Mouse (Mus musculus): ENCODE measurements around the gene Styx. TPM values are rescaled to one million over a fixed set of nuclear protein-coding genes. Genes with fewer than 3 reads are reported as not detected.

Styx gene
- total RNA-seq, 4 experiments from 2014 or later: 17.1 to 21.6 (median 18.6) TPM

DNA sequence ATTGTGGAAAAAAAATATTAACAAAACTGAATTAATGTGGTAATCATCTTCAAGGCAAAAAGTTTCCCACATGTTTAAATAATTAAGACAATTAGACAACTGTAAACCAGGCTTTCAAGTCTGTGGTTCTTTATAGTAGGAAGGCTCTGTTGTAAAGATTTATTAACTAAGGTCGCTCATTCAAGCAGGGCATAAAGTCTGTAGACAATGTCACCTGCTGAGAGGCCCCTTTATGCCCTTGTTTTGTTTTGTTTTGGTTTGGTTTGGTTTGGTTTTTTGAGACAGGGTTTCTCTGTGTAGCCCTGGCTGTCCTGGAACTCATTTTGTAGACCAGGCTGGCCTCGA, 88.0 kb downstream of the Styx start:
- DNase-seq (ENCODE audit: low spot score in 2 of 2): no peak

DNA sequence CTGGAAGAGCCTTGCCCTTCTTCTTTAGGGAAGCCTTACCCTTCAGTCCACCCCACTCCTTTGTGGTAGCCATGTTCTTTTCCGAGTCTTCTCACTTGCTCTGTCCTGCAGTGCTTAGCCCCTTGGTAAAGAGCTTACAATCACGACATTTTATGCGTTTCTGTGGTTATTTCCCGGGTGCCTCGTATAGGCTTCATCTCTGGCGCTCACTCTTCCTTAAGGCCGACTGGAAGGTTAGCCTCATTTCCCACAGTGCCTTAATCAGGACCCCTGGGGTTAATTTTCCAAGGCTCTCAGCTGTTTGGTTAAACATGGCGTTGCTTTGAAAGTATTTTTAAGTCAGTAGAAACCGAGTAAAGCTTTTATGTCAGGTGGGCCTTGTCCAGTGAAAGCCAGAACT, 88.5 kb downstream of the Styx start:
- DNase-seq (ENCODE audit: low spot score in 2 of 2): no peak

DNA sequence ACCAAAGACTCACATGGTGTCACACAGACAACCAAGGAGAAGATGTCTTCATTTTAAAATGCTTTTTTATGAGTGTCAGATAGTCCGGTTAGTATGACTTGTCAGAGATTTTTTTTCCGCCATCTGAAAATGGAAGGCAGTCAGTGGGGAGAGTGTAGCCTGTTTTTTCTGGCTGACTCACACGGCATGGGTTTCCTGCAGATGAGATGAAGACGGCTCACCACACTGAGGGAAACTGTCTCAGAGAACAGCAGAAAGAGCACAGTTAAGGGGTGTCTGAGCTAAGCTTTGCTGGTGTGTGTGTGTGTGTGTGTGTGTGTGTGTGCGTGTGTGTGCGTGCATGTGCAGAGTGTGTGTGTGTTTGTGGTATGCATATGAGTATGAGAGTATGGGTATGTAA, 90.4 kb downstream of the Styx start:
- no peak for DNase-seq (ENCODE audit: low spot score in 2 of 2)

- DNase-seq (ENCODE audit: low spot score in 2 of 2): no peak
Observed at GRCm38 (mm10) chr14:45442781-45443560, 92.1 kb downstream of the Styx start.

DNA sequence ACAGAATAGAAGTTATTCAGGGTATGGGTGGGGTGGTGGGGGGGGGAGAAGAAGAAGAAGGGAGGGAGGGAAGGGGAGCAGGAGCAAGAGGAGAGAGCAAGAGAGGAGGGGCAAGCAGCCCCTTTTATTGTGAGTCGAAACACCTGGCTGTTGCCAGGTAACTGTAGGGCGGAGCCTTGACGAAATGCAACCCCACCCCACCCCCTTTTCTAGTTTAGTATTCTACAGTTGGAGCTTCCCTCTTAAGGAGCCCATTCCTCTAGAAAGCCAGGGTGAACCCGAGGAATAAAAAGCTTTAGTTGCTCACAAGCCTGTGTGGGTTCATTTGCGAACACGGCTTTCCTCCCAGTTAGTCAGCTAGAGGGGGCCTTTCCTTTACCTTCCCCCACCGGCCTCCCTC, 94.0 kb downstream of the Styx start:
- DNase-seq (ENCODE audit: low spot score in 2 of 2): no peak

DNA sequence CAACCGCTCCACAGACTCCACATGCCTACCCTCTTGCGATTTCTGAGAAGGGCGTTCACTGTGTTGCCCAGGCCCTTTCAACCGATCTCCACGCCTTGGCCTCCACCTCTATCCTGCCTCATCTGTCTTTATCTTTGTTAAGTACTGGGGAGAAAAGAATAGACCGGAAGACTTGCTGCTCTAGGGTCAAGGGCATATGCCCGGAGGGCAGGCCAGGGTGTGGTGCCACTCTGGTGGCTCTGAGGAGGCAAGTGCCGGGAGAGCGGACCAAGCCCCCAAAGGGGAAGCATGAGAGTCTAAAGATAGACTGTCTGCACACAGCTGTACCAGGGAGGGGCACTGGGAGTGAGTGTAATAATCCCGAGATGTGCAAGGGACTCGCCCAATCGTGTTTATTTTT, 94.6 kb downstream of the Styx start:
- no peak for DNase-seq (ENCODE audit: low spot score in 2 of 2)

- DNase-seq (ENCODE audit: low spot score in 2 of 2): no peak
Observed at GRCm38 (mm10) chr14:45446777-45447176, 95.9 kb downstream of the Styx start.

DNA sequence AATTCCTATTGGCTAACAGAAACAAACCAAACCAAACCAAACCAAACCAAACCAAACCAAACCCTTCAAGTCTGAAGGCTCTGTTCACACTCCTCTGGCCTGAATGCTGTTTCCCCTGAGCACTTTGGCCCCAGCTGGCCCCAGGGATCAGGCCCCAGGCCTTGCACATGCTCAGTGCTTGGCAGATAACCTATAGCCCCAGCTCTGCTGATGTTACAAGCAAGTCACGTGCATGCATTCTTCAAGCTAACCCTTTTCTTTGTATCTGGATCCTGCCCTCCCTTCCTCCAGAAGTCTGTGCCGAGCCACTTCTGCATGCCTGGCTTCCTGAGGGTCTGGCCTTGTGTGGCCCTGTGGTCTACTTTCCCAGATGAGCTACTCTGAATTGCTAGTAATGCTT, 100.2 kb downstream of the Styx start:
- no peak for DNase-seq (ENCODE audit: low spot score in 2 of 2)

DNA sequence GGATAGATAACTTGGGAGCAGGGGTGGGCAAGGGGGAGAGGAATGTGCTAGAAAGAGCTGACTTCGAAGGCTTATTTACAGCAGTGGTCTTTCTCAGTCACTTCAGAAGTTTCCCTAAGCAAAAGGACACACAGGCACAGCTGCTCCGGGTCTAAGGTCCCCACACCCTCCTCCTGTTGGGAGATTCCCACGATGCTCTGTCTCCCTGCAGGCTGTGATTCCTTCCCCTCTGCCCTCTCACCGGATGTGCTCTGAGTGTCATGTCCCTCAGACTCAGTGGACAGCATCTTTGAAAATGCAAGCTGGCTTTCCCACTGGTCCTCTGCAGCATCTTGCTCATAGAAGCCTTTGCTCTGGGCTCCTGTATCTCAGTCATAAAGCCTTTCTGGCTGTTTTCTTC, 101.3 kb downstream of the Styx start:
- DNase-seq (ENCODE audit: low spot score in 2 of 2): no peak

- no peak for DNase-seq (ENCODE audit: low spot score in 2 of 2)
Observed at GRCm38 (mm10) chr14:45452861-45453512, 102.1 kb downstream of the Styx start.

GRCm38 (mm10) chr14:45453538-45454233, 102.8 kb downstream of the Styx start:
- no peak for DNase-seq (ENCODE audit: low spot score in 2 of 2)

- DNase-seq (ENCODE audit: low spot score in 2 of 2): no peak
Observed at GRCm38 (mm10) chr14:45455651-45456501, 105.0 kb downstream of the Styx start.

DNA sequence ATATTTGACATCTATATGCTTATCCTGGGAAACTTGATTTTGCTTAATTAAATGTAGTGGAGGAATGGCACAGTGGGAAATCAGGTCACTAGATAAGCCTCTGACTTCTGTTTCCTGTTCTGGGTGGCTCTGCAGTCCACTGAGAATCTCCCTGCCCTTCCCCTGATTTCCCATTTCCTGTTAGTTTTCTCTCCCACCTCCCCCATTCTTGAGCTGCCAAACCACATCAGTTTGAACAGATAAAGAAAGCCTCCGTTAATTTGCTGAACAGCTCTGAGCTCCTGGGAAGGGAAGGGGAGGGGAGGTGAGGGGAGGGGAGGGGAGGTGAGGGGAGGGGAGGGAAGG, 105.6 kb downstream of the Styx start:
- no peak for DNase-seq (ENCODE audit: low spot score in 2 of 2)

DNA sequence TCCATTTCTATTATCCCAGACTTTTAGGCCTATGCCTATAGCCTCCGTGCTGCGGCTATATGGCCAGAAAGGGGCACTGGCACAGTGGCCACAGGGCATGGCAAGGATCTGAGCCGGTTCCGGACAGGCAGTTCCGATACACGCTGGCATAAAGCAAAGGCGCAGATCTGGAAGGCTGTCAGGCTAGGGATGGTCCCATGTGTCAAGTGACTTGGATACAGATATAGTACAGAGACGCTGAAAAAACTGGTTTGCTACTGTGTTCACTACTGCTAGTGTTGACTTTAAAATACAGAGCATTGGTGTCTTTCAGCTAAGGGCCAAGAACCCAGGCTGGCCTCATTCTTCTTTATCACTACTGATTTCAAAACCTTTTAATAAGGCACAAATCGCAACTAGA, 106.1 kb downstream of the Styx start:
- no peak for DNase-seq (ENCODE audit: low spot score in 2 of 2)

GRCm38 (mm10) chr14:45459877-45460276, 109.0 kb downstream of the Styx start:
- DNase-seq (ENCODE audit: low spot score in 2 of 2): no peak

- DNase-seq (ENCODE audit: low spot score in 2 of 2): no peak
Observed at GRCm38 (mm10) chr14:45460491-45460890, 109.6 kb downstream of the Styx start.

DNA sequence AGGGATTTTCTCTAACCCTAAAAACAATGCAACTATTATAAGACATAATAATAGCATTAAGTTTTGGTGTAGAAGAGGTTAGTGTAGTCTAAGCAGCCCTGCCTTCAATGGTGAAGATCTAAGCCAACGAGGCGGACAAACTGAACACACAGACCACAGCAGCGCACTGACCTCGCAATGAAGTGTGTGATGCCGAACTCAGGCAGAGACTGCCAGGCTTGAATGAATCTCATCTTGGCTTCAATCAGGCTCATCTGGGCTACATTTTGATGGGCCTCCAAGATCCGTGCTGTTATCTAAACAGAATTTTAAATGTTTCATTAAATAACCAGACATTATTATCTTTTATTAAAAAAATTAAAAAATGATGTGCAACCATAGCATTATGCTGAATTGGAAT, 111.1 kb downstream of the Styx start:
- DNase-seq (ENCODE audit: low spot score in 2 of 2): no peak

- peak; percentile 52 to 56 for DNase-seq (ENCODE audit: low spot score in 2 of 2)
Observed at GRCm38 (mm10) chr14:45462374-45462773, 111.5 kb downstream of the Styx start.

- no peak for DNase-seq (ENCODE audit: low spot score in 2 of 2)
Observed at GRCm38 (mm10) chr14:45462875-45463475, 112.1 kb downstream of the Styx start.

DNA sequence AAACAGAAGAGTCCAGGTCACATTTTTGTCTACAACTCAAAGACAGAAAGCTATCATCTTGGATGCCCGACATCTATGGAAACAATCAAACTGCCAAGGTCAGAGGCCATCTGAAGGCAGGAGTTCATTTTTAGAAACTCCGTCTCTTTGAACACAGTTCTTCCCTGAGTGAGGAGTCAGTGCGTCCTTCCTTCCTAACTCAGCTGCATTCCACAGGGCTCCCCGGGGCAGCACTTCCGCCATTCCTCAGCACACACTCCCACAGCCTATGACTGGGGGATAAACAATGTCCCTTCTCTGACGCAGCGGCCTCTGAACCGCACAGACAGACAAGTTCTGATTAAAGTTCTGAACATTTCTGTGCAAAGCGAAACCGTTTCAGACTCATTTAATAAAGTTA, 112.7 kb downstream of the Styx start:
- DNase-seq (ENCODE audit: low spot score in 2 of 2): no peak

Measured in layer of hippocampus, adult 8-10 months (tissue).